Comparison of ENCODE assay signal across 8 mouse cellular contexts in the genomic region with DNA sequence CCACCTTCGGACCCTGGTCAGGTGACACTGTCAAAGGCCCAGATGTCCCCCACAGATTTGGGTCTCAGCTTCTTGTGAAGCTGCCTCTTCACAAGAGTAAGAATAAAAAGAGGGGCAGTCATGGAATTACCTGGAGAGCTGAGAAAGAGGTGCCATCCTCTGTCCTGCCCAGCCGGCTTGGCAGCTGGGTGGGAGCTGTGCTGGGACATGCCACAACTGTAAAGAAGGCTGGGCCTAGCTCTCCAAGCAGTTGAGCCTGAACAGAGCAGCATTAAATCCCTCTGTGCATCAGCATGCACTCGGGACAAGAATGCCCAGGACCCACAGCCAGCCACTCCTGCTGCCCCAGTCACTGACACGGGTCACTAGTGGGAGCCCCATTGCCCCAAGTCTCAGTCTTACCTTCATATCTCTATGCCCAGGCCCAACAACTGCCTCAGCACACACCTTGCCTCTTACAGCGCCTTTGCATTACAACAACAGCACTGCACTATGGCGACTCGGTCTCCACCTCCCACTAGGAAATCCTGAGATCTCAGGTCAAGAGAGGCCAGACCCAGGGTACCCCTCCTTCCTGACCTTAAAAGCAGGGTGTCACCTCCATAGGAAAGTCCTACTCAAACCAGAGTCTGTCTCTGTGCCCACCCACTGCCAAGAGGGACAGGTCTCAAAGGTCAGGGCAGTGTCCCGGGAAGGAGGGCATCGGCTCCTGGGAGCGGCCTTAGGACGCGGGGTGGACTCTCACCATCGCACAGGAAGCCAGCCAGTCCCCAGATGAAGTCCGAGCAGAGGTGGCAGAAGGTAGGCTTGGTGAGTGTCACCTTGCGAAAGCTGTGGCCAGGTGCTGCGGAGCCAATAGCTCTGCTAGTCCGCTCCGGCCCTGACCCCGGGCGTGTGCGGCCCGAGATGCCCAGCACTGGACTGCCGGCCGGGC. TPM values are rescaled to one million over a fixed set of nuclear protein-coding genes. Genes with fewer than 3 reads are reported as not detected.
DNase-seq lines count a peak whose midpoint lies in the region; ATAC-seq and TF ChIP-seq lines count a peak whose summit lies in the region.

Gene Idua, plus strand, starts transcription at position 634 of the 934 bp plus-strand sequence.

- H3K4me1 ChIP-seq in ES-Bruce4 (ENCODE audit: control insufficient read depth, insufficient read depth, low read length) = no peaks in the 10 kb centered on the region
- peaks cover 27% of the 10 kb centered on the region for H3K4me1 ChIP-seq in embryonic facial prominence, embryonic 15.5 days
- peaks cover 29% of the 10 kb centered on the region for H3K4me1 ChIP-seq in hindbrain, embryonic 10.5 days (replicated peaks)
- H3K4me1 ChIP-seq in liver, embryonic 12.5 days = peaks cover 24% of the 10 kb centered on the region
- H3K4me1 ChIP-seq in stomach, embryonic 14.5 days (ENCODE audit: control insufficient read depth, insufficient read depth, low read length) = peaks cover 5% of the 10 kb centered on the region; the same call in 1 of the 2 replicates

- no peak for TF ChIP-seq EP300 in ES-Bruce4 (IDR thresholded peaks at IDR 0.05; ENCODE audit: insufficient read depth, low read depth, low read length)

- peak; percentile 52 to 58 for DNase-seq in kidney, adult 8-10 months
- DNase-seq in kidney, adult 18-20 months = no peak
- DNase-seq in hindbrain, embryonic 10.5 days (ENCODE audit: low spot score) = no peak
- DNase-seq in right cerebral cortex, postnatal 25 days = no peak

- no peaks in the 10 kb centered on the region for H3K9me3 ChIP-seq in ES-Bruce4 (replicated peaks; ENCODE audit: control insufficient read depth, insufficient read depth, low read length, poor library complexity, severe bottlenecking)
- no peaks in the 10 kb centered on the region for H3K9me3 ChIP-seq in embryonic facial prominence, embryonic 15.5 days (replicated peaks)
- no peaks in the 10 kb centered on the region for H3K9me3 ChIP-seq in hindbrain, embryonic 10.5 days
- no peaks in the 10 kb centered on the region for H3K9me3 ChIP-seq in liver, embryonic 12.5 days (replicated peaks)
- H3K9me3 ChIP-seq in stomach, embryonic 14.5 days (ENCODE audit: control insufficient read depth, low read depth, low read length) = no peaks in the 10 kb centered on the region

- no peak for TF ChIP-seq POLR2A in ES-Bruce4 (IDR thresholded peaks at IDR 0.05; ENCODE audit: insufficient read depth, low read length)

- H3K4me2 ChIP-seq in embryonic facial prominence, embryonic 15.5 days (replicated peaks) = peak within 1 kb of the TSS; percentile 89
- H3K4me2 ChIP-seq in liver, embryonic 12.5 days = peak within 1 kb of the TSS; percentile 87
- H3K4me2 ChIP-seq in stomach, embryonic 14.5 days (replicated peaks; ENCODE audit: low read depth, low read length) = peak within 1 kb of the TSS; percentile 44

- H3K27me3 ChIP-seq in ES-Bruce4 (ENCODE audit: control insufficient read depth, insufficient read depth, low read length, poor library complexity, severe bottlenecking) = no peaks in the 10 kb centered on the region
- H3K27me3 ChIP-seq in embryonic facial prominence, embryonic 15.5 days = no peaks in the 10 kb centered on the region
- peaks cover 9% of the 10 kb centered on the region; the same call in 1 of the 2 replicates for H3K27me3 ChIP-seq in hindbrain, embryonic 10.5 days (ENCODE audit: insufficient read depth, poor library complexity, severe bottlenecking)
- peaks cover 16% of the 10 kb centered on the region for H3K27me3 ChIP-seq in liver, embryonic 12.5 days (replicated peaks)
- no peaks in the 10 kb centered on the region for H3K27me3 ChIP-seq in stomach, embryonic 14.5 days (ENCODE audit: control insufficient read depth, insufficient read depth, low read length)

- peak within 1 kb of the TSS; percentile 56 for H3K4me3 ChIP-seq in ES-Bruce4 (ENCODE audit: low read depth, low read length)
- peak within 1 kb of the TSS; percentile 93 for H3K4me3 ChIP-seq in embryonic facial prominence, embryonic 15.5 days (replicated peaks)
- H3K4me3 ChIP-seq in hindbrain, embryonic 10.5 days = peak within 1 kb of the TSS; percentile 87
- H3K4me3 ChIP-seq in liver, embryonic 12.5 days = peak within 1 kb of the TSS; percentile 79
- H3K4me3 ChIP-seq in stomach, embryonic 14.5 days (ENCODE audit: low read depth, low read length) = peak within 1 kb of the TSS; percentile 62

- H3K27ac ChIP-seq in ES-Bruce4 (ENCODE audit: insufficient read depth, low read length) = peak within 1 kb of the TSS; percentile 4; the same call in 1 of the 2 replicates
- 0 out of 2 replicates have a peak within 1 kb of the TSS, but pooled peaks have one; percentile 55 for H3K27ac ChIP-seq in embryonic facial prominence, embryonic 15.5 days (replicated peaks)
- H3K27ac ChIP-seq in hindbrain, embryonic 10.5 days = peak within 1 kb of the TSS; percentile 91
- peak within 1 kb of the TSS; percentile 77 for H3K27ac ChIP-seq in liver, embryonic 12.5 days
- H3K27ac ChIP-seq in stomach, embryonic 14.5 days (ENCODE audit: low read length) = no peak within 1 kb of the TSS

- 8% methylated on average over 24 of the region's 24 CpGs for WGBS in embryonic facial prominence, embryonic 15.5 days
- 11% methylated on average over 24 of the region's 24 CpGs for WGBS in hindbrain, embryonic 10.5 days
- 10% methylated on average over 24 of the region's 24 CpGs for WGBS in liver, embryonic 12.5 days (ENCODE audit: insufficient replicate concordance)
- 10% methylated on average over 24 of the region's 24 CpGs for WGBS in stomach, embryonic 14.5 days

- peak within 1 kb of the TSS; percentile 32 for H3K9ac ChIP-seq in ES-Bruce4 (ENCODE audit: low read depth, poor library complexity, severe bottlenecking)
- H3K9ac ChIP-seq in embryonic facial prominence, embryonic 15.5 days = peak within 1 kb of the TSS; percentile 96
- peak within 1 kb of the TSS; percentile 90 for H3K9ac ChIP-seq in liver, embryonic 12.5 days
- peak within 1 kb of the TSS; percentile 74 for H3K9ac ChIP-seq in stomach, embryonic 14.5 days (replicated peaks; ENCODE audit: low read depth, low read length)

- ATAC-seq in embryonic facial prominence, embryonic 15.5 days (ENCODE audit: insufficient number of reproducible peaks, low FRiP score, low TSS enrichment, low read depth) = peak; percentile 40; the same call in 1 of the 2 replicates
- peak; percentile 63 for ATAC-seq in liver, embryonic 12.5 days
- ATAC-seq in stomach, embryonic 14.5 days (ENCODE audit: insufficient number of reproducible peaks, insufficient read depth, low FRiP score, low read depth) = peak; percentile 47

- TF ChIP-seq CTCF in ES-Bruce4 (IDR thresholded peaks at IDR 0.05; ENCODE audit: low read depth, low read length) = no peak

- H3K36me3 ChIP-seq in ES-Bruce4 (ENCODE audit: control insufficient read depth, insufficient read depth, low read length, poor library complexity, severe bottlenecking) = no peaks in the 10 kb centered on the region
- peaks cover 22% of the 10 kb centered on the region for H3K36me3 ChIP-seq in embryonic facial prominence, embryonic 15.5 days
- peaks cover 31% of the 10 kb centered on the region for H3K36me3 ChIP-seq in hindbrain, embryonic 10.5 days
- peaks cover 34% of the 10 kb centered on the region for H3K36me3 ChIP-seq in liver, embryonic 12.5 days
- H3K36me3 ChIP-seq in stomach, embryonic 14.5 days (ENCODE audit: control insufficient read depth, insufficient read depth, low read length) = peaks cover 11% of the 10 kb centered on the region; the same call in 1 of the 2 replicates

RNA-seq across cellular contexts. Expression of gene Idua, which starts in this region (rescaled TPM):
- 13.8 and 17.4 TPM in 2 replicates for polyA plus RNA-seq in ES-Bruce4 (2011; ENCODE audit: insufficient read depth, insufficient read length, low read depth, missing spikeins)
- polyA plus RNA-seq in embryonic facial prominence, embryonic 15.5 days (2015; fragmentation: Nextera tagmentation; extraction: Ambion mirVana) = 17.3 and 18.1 TPM in 2 replicates
- 12.0 and 12.8 TPM in 2 replicates for polyA plus RNA-seq in hindbrain, embryonic 10.5 days (2016; fragmentation: Nextera tagmentation; extraction: Ambion mirVana)
- polyA plus RNA-seq in liver, embryonic 12.5 days (2016; fragmentation: Nextera tagmentation; extraction: Ambion mirVana) = 5.9 TPM in 2 replicates
- 13.4 and 18.0 TPM in 2 replicates for polyA plus RNA-seq in stomach, embryonic 14.5 days (2014; fragmentation: Nextera tagmentation; extraction: Ambion mirVana)

Comparison
In these comparisons a context has a peak if more than half of its experiments do, and no peak if none do; other contexts are left out.
1. DNase-seq: peak in kidney, adult 8-10 months (2 of 2); none in kidney, adult 18-20 months (single experiment), hindbrain, embryonic 10.5 days (single experiment) and right cerebral cortex, postnatal 25 days (single experiment).
2. H3K9ac ChIP-seq: peak in every context shown above with its lines; median percentile 96 in embryonic facial prominence, embryonic 15.5 days; 90 in liver, embryonic 12.5 days; 74 in stomach, embryonic 14.5 days; 32 in ES-Bruce4.
3. Peak in every context shown above with its lines, with median percentiles within 50 percentile points of each other: H3K4me3 ChIP-seq, ATAC-seq and H3K4me2 ChIP-seq.